In the genomic region with DNA sequence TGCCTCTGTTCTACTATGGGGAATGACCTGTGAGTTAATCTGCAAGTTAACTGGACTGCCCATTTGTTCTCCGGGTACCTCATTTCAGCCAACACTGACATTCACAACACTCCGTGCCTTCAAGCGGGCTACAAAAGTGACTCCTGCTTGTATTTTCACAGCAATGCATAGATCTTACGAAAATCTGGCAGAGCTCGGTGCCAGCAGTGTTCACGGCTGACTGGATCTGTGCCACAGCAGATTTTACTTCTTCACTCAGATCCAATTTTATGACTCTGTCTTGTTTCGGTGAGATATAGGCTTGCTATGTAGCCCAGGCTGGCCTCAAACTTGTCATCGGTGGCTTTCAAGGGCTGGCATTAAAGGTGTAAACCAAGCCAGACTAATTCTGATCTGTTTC, we compare ENCODE assay signal across 10 mouse cellular contexts. TPM values are rescaled to one million over a fixed set of nuclear protein-coding genes. Genes with fewer than 3 reads are reported as not detected.
DNase-seq lines count a peak whose midpoint lies in the region; ATAC-seq lines count a peak whose summit lies in the region.
"Had no signal": no experiment of that assay in that cellular context is flagged by ENCODE, and none has a peak within 500 bp of the region (broad histone marks: within the 10 kb centered on the region; RNA-seq: fewer than 3 reads in every experiment).

No protein-coding gene starts in this region.

- H3K36me3 ChIP-seq in embryonic facial prominence, embryonic 14.5 days (ENCODE audit: control insufficient read depth, insufficient read depth, low read length) = 0 out of 2 replicates have a peak, but pooled peaks cover 3% of the 10 kb centered on the region
- peaks cover 5% of the 10 kb centered on the region for H3K36me3 ChIP-seq in embryonic facial prominence, embryonic 10.5 days (replicated peaks)
- no peaks in the 10 kb centered on the region for H3K36me3 ChIP-seq in liver, embryonic 11.5 days (ENCODE audit: control insufficient read depth, insufficient read depth, low read length)
- H3K36me3 ChIP-seq: liver, embryonic 15.5 days had no signal

- WGBS in embryonic facial prominence, embryonic 14.5 days = 68% methylated on average over 8 of the region's 8 CpGs
- 91% methylated on average over 8 of the region's 8 CpGs for WGBS in embryonic facial prominence, embryonic 10.5 days
- WGBS in liver, embryonic 11.5 days = 88% methylated on average over 8 of the region's 8 CpGs

- H3K27me3 ChIP-seq in embryonic facial prominence, embryonic 14.5 days (replicated peaks; ENCODE audit: control insufficient read depth, insufficient read depth, low read length) = no peaks in the 10 kb centered on the region
- H3K27me3 ChIP-seq in embryonic facial prominence, embryonic 10.5 days (replicated peaks; ENCODE audit: low read depth, poor library complexity, severe bottlenecking) = no peaks in the 10 kb centered on the region
- H3K27me3 ChIP-seq in liver, embryonic 11.5 days (replicated peaks; ENCODE audit: control insufficient read depth, insufficient read depth, low read length) = no peaks in the 10 kb centered on the region
- H3K27me3 ChIP-seq: liver, embryonic 15.5 days; Patski had no signal

- no peak for ATAC-seq in embryonic facial prominence, embryonic 14.5 days (ENCODE audit: low read depth)
- no peak for ATAC-seq in liver, embryonic 11.5 days (replicated peaks; ENCODE audit: low FRiP score)
- ATAC-seq: Patski had no signal

- H3K9ac ChIP-seq in embryonic facial prominence, embryonic 14.5 days (ENCODE audit: low read depth, low read length) = no peak overlapping the region
- H3K9ac ChIP-seq in liver, embryonic 11.5 days (ENCODE audit: low read depth, low read length) = no peak overlapping the region
- H3K9ac ChIP-seq: liver, embryonic 15.5 days had no signal

- peaks cover 8% of the 10 kb centered on the region for H3K9me3 ChIP-seq in embryonic facial prominence, embryonic 14.5 days (ENCODE audit: control insufficient read depth, low read length)
- no peaks in the 10 kb centered on the region for H3K9me3 ChIP-seq in embryonic facial prominence, embryonic 10.5 days
- no peaks in the 10 kb centered on the region for H3K9me3 ChIP-seq in liver, embryonic 11.5 days (ENCODE audit: control insufficient read depth, low read length)
- H3K9me3 ChIP-seq: liver, embryonic 15.5 days had no signal

- H3K4me2 ChIP-seq in embryonic facial prominence, embryonic 14.5 days (ENCODE audit: low read depth, low read length) = no peak overlapping the region
- H3K4me2 ChIP-seq in liver, embryonic 11.5 days = no peak overlapping the region
- H3K4me2 ChIP-seq: liver, embryonic 15.5 days had no signal

- H3K4me1 ChIP-seq in embryonic facial prominence, embryonic 14.5 days (ENCODE audit: control insufficient read depth, insufficient read depth, low read length) = 0 out of 2 replicates have a peak, but pooled peaks cover 5% of the 10 kb centered on the region
- peaks cover 7% of the 10 kb centered on the region for H3K4me1 ChIP-seq in embryonic facial prominence, embryonic 10.5 days
- no peaks in the 10 kb centered on the region for H3K4me1 ChIP-seq in liver, embryonic 11.5 days (replicated peaks; ENCODE audit: control insufficient read depth, insufficient read depth, low read length)
- H3K4me1 ChIP-seq: liver, embryonic 15.5 days had no signal

- H3K4me3 ChIP-seq in embryonic facial prominence, embryonic 14.5 days (ENCODE audit: low read depth, low read length) = no peak overlapping the region
- H3K4me3 ChIP-seq in embryonic facial prominence, embryonic 10.5 days = no peak overlapping the region
- no peak overlapping the region for H3K4me3 ChIP-seq in liver, embryonic 11.5 days (ENCODE audit: low read depth, low read length)
- H3K4me3 ChIP-seq: liver, embryonic 15.5 days had no signal

- no peak overlapping the region for H3K27ac ChIP-seq in embryonic facial prominence, embryonic 14.5 days (replicated peaks; ENCODE audit: low read depth, low read length)
- no peak overlapping the region for H3K27ac ChIP-seq in embryonic facial prominence, embryonic 10.5 days (replicated peaks)
- no peak overlapping the region for H3K27ac ChIP-seq in liver, embryonic 11.5 days (ENCODE audit: low read depth, low read length)
- H3K27ac ChIP-seq: liver, embryonic 15.5 days had no signal

- DNase-seq in embryonic facial prominence, embryonic 14.5 days (ENCODE audit: low spot score) = peak; percentile 48
- DNase-seq in embryonic facial prominence, embryonic 10.5 days (ENCODE audit: low spot score) = no peak
- DNase-seq in left cerebral cortex, adult 18-20 months (ENCODE audit: low spot score in 2 of 2) = peak; percentile 31 to 36
- DNase-seq in left cerebral cortex, adult 11 months (ENCODE audit: low spot score) = no peak
- peak; percentile 28 to 69 for DNase-seq in frontal cortex, postnatal 36 days (ENCODE audit: low spot score in 2 of 2)
- DNase-seq in right cerebral cortex, postnatal 10 days (ENCODE audit: low spot score in 2 of 2) = peak; percentile 55 to 62
- DNase-seq in adrenal gland, postnatal 36 days = no peak
- DNase-seq in liver, embryonic 11.5 days (ENCODE audit: low spot score) = no peak

RNA-seq across cellular contexts. Expression of a gene that starts 15.2 kb away (rescaled TPM):
- 19.8 and 21.9 TPM in 2 replicates for polyA plus RNA-seq in embryonic facial prominence, embryonic 14.5 days (2014; fragmentation: Nextera tagmentation; extraction: Ambion mirVana)
- polyA plus RNA-seq in embryonic facial prominence, embryonic 10.5 days (2016; fragmentation: Nextera tagmentation; extraction: Ambion mirVana) = 10.4 and 13.1 TPM in 2 replicates
- total RNA-seq in left cerebral cortex, adult 18-20 months (2021) = 10 to 100 TPM; 17.1 to 17.8 TPM
- 10 to 100 TPM; 10.5 to 11.0 TPM for total RNA-seq in adrenal gland, postnatal 36 days (2021)
- 6.1 and 6.3 TPM in 2 replicates for polyA plus RNA-seq in liver, embryonic 11.5 days (2014; fragmentation: Nextera tagmentation; extraction: Ambion mirVana)

Comparison
In these comparisons a context has a peak if more than half of its experiments do, and no peak if none do; other contexts are left out.
1. DNase-seq: peak in embryonic facial prominence, embryonic 14.5 days (single experiment), left cerebral cortex, adult 18-20 months (2 of 2), frontal cortex, postnatal 36 days (2 of 2) and right cerebral cortex, postnatal 10 days (2 of 2); none in embryonic facial prominence, embryonic 10.5 days (single experiment), left cerebral cortex, adult 11 months (single experiment), adrenal gland, postnatal 36 days (0 of 2) and liver, embryonic 11.5 days (single experiment).